Mouse (Mus musculus) adrenal gland, postnatal 4 days (tissue): ENCODE data around the gene Dusp12. TPM values are rescaled to one million over a fixed set of nuclear protein-coding genes. Genes with fewer than 3 reads are reported as not detected.

Experiments used
- DNase-seq, 2 experiments: peaks; one replicate each; pipeline ENCODE4 v3.0.0; 2021 to 2022; ENCODE audit warnings: low spot score in 2 of 2, mixed read lengths in 2 of 2
- total RNA-seq, 2 experiments: library from RNA; stranded (reverse); gene quantifications; 2 replicates each; pipeline ENCODE4 v1.2.3; 2021

Dusp12 gene
- total RNA-seq, 2 experiments from 2014 or later, result 24.1 to 26.4 TPM

DNA sequence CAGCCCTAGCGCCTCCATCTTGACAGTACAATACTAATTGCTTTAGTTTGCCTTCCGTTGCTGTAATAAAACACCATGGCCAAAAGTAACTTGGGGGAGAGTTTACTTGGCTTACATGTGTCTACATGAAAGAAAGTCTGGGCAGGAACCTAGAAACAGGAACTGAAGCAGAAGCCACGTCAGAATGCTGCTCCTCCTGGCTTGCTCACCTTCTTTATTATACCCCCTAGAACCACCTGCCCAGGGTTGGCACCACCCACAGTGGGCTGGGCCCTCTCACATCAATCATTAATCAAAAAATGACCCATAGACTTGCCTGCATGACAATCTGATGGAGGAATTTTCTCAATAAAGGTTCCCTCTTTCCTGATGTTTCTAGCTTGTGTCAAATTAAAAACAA, 20.6 kb downstream of the Dusp12 start:
- no peak for DNase-seq

GRCm38 (mm10) chr1:170864234-170864633, 21.1 kb downstream of the Dusp12 start:
- no peak for DNase-seq

DNA sequence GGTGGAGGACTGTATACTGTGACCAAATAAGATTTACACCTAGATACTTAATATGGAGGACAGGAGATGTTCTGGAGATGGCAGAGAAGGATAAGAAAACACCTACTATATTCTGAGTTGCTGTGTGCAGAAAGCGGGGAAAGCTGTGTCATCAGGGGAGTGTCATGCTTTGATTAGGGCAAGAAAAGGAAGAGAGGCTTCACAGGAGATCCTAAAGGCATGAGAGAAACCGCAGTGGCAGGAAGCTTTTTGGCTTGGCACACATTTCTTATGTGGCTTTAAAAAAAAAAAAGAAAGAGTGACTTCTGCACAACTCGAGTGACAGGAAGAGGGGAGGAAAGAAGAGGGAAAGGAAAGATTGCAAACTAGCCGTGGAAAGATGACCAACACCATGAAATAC, 22.3 kb downstream of the Dusp12 start:
- no peak for DNase-seq

DNA sequence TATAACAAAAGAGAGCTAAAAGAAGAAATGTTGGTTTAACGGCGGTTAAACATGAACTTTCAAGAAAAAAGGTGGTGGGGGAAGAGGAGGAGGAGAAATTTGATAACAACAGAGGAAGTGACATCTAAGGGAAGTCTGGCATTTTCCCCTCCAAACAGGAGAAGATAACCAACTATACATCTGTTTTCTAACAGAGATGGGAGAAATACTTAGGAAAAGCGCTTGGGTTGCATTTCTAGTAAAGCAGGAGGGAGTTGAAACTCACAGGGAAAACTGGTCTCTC, 23.0 kb downstream of the Dusp12 start:
- no peak for DNase-seq

DNA sequence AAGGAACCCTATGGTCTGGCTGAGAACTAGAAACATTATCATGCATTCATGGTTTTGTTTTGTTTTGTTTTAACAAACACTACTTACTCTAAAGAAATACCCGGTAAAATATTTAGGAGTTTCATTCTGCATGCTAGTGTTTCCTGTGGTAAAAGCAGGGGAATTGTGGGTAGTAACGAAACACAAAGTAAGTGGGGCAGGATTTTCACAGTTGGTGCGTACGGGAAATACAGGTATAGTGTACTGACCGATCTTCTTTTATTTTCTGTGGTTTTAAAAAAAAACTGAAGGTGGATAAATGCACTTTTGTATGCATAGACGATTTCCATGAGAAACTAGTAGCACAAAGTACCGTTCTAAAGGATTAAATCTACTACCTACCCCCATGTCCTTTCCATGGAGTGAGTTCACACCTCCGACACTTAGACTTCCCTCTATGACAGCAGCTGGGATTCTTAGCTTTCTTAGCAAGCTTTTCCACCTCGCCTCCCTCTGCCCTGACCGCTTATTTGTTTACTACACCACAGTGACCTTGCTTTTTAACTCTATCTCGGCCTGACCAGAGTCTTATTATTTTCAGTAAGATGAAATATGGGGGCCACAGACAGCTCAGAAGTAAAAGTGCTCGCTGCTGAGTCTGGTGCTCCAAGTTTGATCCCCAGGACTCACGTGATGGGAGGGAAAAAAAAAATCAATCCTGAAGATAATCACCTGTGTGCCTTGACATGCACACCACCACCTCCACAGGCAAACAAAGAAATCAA, 23.5 kb downstream of the Dusp12 start:
- DNase-seq, result no peak

GRCm38 (mm10) chr1:170858872-170859271, 26.5 kb downstream of the Dusp12 start:
- DNase-seq, result no peak

DNA sequence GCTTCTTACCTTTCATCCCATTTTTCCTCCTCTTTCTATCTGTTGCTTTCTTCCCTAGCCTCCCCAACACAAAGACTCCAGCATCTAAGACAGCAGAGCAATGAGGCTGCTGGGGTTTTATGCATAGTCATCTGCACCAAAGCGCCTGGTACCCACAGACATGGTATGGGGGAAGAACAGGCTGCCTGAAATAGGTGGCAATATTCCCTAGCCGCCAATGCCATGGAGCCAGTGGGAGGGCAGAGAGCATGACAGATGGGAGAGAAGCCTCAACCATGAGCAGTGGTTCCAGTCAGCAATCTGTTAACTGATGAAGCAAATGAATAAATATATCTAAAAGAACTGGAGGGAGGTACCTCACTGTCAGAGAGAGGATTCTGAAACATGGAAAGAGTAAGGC, 28.0 kb downstream of the Dusp12 start:
- no peak for DNase-seq

DNA sequence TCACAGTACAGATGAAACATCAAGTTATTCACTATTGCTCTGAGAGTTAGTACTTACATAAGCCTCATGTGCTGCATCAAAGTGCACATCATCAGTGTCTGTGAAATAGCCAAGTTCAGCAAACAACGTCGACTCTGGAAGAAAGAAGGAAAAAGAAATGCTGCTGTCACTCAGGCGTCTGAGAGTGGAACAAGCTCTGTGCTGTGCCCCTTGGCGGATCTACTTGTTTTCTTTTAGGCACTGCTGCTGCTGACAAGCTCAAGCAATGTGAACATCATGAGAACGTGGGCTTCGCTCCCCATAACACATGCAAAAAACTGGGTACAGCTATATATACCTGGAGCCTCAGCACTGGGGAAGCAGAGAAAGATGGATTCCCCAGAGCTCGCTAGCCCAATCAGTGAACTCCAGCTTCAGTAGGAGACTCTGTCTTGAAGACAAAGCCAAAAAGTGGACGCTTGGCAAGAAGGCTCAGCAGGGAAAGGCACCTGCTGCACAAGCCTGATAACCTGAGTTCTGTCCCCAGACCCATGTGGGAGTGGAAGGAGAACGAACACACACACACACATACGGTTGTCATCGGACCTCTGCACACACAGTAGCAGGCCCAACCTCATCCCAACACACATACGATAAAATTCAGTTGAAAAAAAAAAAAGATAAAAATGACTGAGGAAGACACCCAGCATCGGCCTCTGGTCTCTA, 30.1 kb downstream of the Dusp12 start:
- DNase-seq, result no peak

- DNase-seq, result no peak
These were observed 31.7 kb downstream of the Dusp12 start for GRCm38 (mm10) chr1:170853604-170854003.

GRCm38 (mm10) chr1:170850637-170851624, 34.4 kb downstream of the Dusp12 start:
- DNase-seq, result no peak

DNA sequence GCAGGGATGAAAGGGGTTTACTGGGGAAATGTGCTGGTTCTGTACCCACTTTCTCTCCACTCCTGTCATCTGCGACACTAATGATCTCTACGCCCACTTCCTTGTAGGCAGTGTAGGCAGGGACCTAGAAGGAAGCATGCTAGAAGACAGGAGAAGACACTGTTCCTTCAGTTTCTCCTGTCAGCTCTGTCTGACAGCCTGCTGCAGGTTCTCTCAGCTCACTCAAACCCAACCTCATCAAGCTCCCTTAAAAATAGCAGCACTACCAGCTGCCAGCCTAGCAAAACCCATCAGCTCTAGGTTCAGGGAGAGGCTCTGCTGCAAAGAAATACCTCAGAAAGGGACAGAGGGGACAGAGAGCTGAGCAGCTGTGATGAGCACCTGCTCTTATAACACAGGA, 35.3 kb downstream of the Dusp12 start:
- DNase-seq, result no peak

GRCm38 (mm10) chr1:170845448-170846307, 39.7 kb downstream of the Dusp12 start:
- DNase-seq, result no peak

- no peak for DNase-seq
These were observed 41.0 kb downstream of the Dusp12 start for GRCm38 (mm10) chr1:170844380-170844779.

GRCm38 (mm10) chr1:170839685-170840084, 45.7 kb downstream of the Dusp12 start:
- DNase-seq, result no peak

- no peak for DNase-seq
These were observed 50.6 kb downstream of the Dusp12 start for GRCm38 (mm10) chr1:170834756-170835155.

GRCm38 (mm10) chr1:170829781-170830180, 55.6 kb downstream of the Dusp12 start:
- no peak for DNase-seq

GRCm38 (mm10) chr1:170829344-170829743, 56.0 kb downstream of the Dusp12 start:
- no peak for DNase-seq
